Mouse (Mus musculus) heart, adult 2 months (tissue): Measurements from ENCODE around the gene Tpd52l1. TPM values are rescaled to one million over a fixed set of nuclear protein-coding genes. Genes with fewer than 3 reads are reported as not detected.

Experiments
- DNase-seq, 2 experiments: peaks; one replicate each; pipeline ENCODE4 v3.0.0; 2021
- H3K27ac ChIP-seq: fragments of 200-600 bp; 2 replicates; pipeline ENCODE4 v1.8.1; 2022
- H3K27me3 ChIP-seq: fragments of 200-500 bp; 2 replicates; pipeline ENCODE4 v1.6.1; 2012; ENCODE audit warnings: mild to moderate bottlenecking, low read length, inconsistent platforms, mixed read lengths; ENCODE audit not compliant: control insufficient read depth, insufficient read depth
- H3K36me3 ChIP-seq: fragments of 200-500 bp; 2 replicates; pipeline ENCODE4 v1.6.1; 2012; ENCODE audit warnings: low read length, inconsistent platforms; ENCODE audit not compliant: control insufficient read depth, insufficient read depth
- H3K4me1 ChIP-seq: fragments of 200-500 bp; 2 replicates; pipeline ENCODE4 v1.6.1; 2011; ENCODE audit warnings: low read length; ENCODE audit not compliant: control insufficient read depth, insufficient read depth
- H3K4me3 ChIP-seq: fragments of 200-600 bp; 2 replicates; pipeline ENCODE4 v1.8.1; 2022
- H3K79me2 ChIP-seq: fragments of 200-500 bp; replicated peaks from 2 replicates; pipeline ENCODE4 v1.6.1; 2012; ENCODE audit warnings: mild to moderate bottlenecking, inconsistent platforms, low read length, moderate library complexity, mixed read lengths; ENCODE audit not compliant: control insufficient read depth, insufficient read depth
- H3K9ac ChIP-seq: fragments of 200-500 bp; 2 replicates; pipeline ENCODE4 v1.6.1; 2012; ENCODE audit warnings: low read depth, mild to moderate bottlenecking, control low read depth, inconsistent platforms, low read length, mixed read lengths
- CTCF ChIP-seq: fragments of 200-600 bp; IDR thresholded peaks from 2 replicates; pipeline ENCODE4 v1.8.1; 2022; ENCODE audit warnings: antibody characterized with exemption, mild to moderate bottlenecking, moderate library complexity
- EP300 ChIP-seq: fragments of 200-500 bp; IDR thresholded peaks from 2 replicates; pipeline ENCODE4 v1.6.1; 2011; ENCODE audit warnings: low read depth, low read length, control low read depth; ENCODE audit not compliant: insufficient read depth
- POLR2A ChIP-seq: fragments of 200-500 bp; IDR thresholded peaks from 2 replicates; pipeline ENCODE4 v1.6.1; 2011; ENCODE audit warnings: mild to moderate bottlenecking, low read depth, low read length, control low read depth; ENCODE audit not compliant: insufficient read depth
- WGBS: fragments of 180-500 bp; shearing (Covaris S2); methylation state at CpG from one replicate; pipeline ENCODE4 v1.1.7; 2018; 5-methylcytosine and 5-hydroxymethylcytosine counted together
- intact Hi-C: fragments of 180-260 bp; cut with DNase I; formaldehyde crosslinking; loops from one replicate; pipeline ENCODE4 v1.15.1; 2025
- polyA plus RNA-seq: library from polyadenylated mRNA; depleted of rRNA; stranded (reverse); fragments of >200 nt; gene quantifications from 2 replicates; pipeline ENCODE4 v1.2.3, GENCODE M21; 2012
- total RNA-seq, 2 experiments: library from RNA; stranded (reverse); gene quantifications; 2 replicates each; pipeline ENCODE4 v1.2.3; 2021

Tpd52l1 gene
- total and polyA plus RNA-seq, 3 experiments, result 5.1 to 7.4 (median 5.6) TPM

- Histone ChIP-seq H3K36me3 (no peaks in the 10 kb centered on the region), H3K27me3 (no peaks in the 10 kb centered on the region), H3K4me3 (no peak overlapping the region), H3K27ac (no peak overlapping the region), H3K9ac (no peak overlapping the region), H3K79me2 (no peaks in the 10 kb centered on the region), H3K4me1 (no peaks in the 10 kb centered on the region)
- intact Hi-C loops, result no loop called here
- no peak for DNase-seq
- TF ChIP-seq CTCF, result no peak
- TF ChIP-seq POLR2A, result no peak
- no peak for TF ChIP-seq EP300
- WGBS, result 82% methylated on average over 7 of the region's 7 CpGs
These were observed 90.8 kb downstream of the Tpd52l1 start for GRCm38 (mm10) chr10:31354886-31355461.

- Histone ChIP-seq H3K27ac (no peak overlapping the region), H3K4me1 (no peaks in the 10 kb centered on the region), H3K27me3 (no peaks in the 10 kb centered on the region), H3K36me3 (no peaks in the 10 kb centered on the region), H3K9ac (no peak overlapping the region), H3K79me2 (no peaks in the 10 kb centered on the region), H3K4me3 (no peak overlapping the region)
- intact Hi-C loops, result no loop called here
- WGBS, result 81% methylated on average over 2 of the region's 2 CpGs
- no peak for DNase-seq
- TF ChIP-seq POLR2A, result no peak
- no peak for TF ChIP-seq CTCF
- TF ChIP-seq EP300, result no peak
These were observed 91.6 kb downstream of the Tpd52l1 start for GRCm38 (mm10) chr10:31354141-31354540.

GRCm38 (mm10) chr10:31352845-31353427, 92.8 kb downstream of the Tpd52l1 start:
- H3K79me2 ChIP-seq, result no peaks in the 10 kb centered on the region
- H3K4me1 ChIP-seq, result no peaks in the 10 kb centered on the region

GRCm38 (mm10) chr10:31351056-31351455, 94.7 kb downstream of the Tpd52l1 start:
- no peaks in the 10 kb centered on the region for H3K79me2 ChIP-seq
- no peaks in the 10 kb centered on the region for H3K36me3 ChIP-seq
- no peak overlapping the region for H3K9ac ChIP-seq
- DNase-seq, result no peak
- intact Hi-C loops, result no loop called here
- no peak for TF ChIP-seq CTCF
- TF ChIP-seq POLR2A, result no peak
- TF ChIP-seq EP300, result no peak
- 67% methylated on average over 2 of the region's 2 CpGs for WGBS
- no peaks in the 10 kb centered on the region for H3K27me3 ChIP-seq
- H3K27ac ChIP-seq, result no peak overlapping the region
- no peaks in the 10 kb centered on the region for H3K4me1 ChIP-seq
- no peak overlapping the region for H3K4me3 ChIP-seq

More at GRCm38 (mm10) chr10:31352845-31353427, 92.8 kb downstream of the Tpd52l1 start:
- DNase-seq, result no peak
- 98% methylated on average over 1 of the region's 1 CpGs for WGBS
- TF ChIP-seq CTCF (no peak), EP300 (no peak), POLR2A (no peak)
- Histone ChIP-seq H3K27me3 (no peaks in the 10 kb centered on the region), H3K27ac (no peak overlapping the region), H3K9ac (no peak overlapping the region), H3K36me3 (no peaks in the 10 kb centered on the region), H3K4me3 (no peak overlapping the region)
- intact Hi-C loops, result no loop called here

- intact Hi-C loops, result no loop called here
- DNase-seq, result no peak
- WGBS, result 66% methylated on average over 8 of the region's 8 CpGs
These were observed 99.4 kb downstream of the Tpd52l1 start for GRCm38 (mm10) chr10:31346401-31346800.

GRCm38 (mm10) chr10:31336432-31336831, 109.3 kb downstream of the Tpd52l1 start:
- H3K27ac ChIP-seq, result no peak overlapping the region
- intact Hi-C loops, result no loop called here
- H3K4me1 ChIP-seq, result no peaks in the 10 kb centered on the region
- no peaks in the 10 kb centered on the region for H3K79me2 ChIP-seq
- no peak overlapping the region for H3K9ac ChIP-seq
- no peaks in the 10 kb centered on the region for H3K27me3 ChIP-seq
- no peaks in the 10 kb centered on the region for H3K36me3 ChIP-seq
- H3K4me3 ChIP-seq, result no peak overlapping the region
- 76% methylated on average over 5 of the region's 5 CpGs for WGBS
- DNase-seq, result no peak
- TF ChIP-seq CTCF (no peak), EP300 (no peak), POLR2A (no peak)

More at GRCm38 (mm10) chr10:31346401-31346800, 99.4 kb downstream of the Tpd52l1 start:
- no peak overlapping the region for H3K9ac ChIP-seq
- H3K27ac ChIP-seq, result no peak overlapping the region
- no peaks in the 10 kb centered on the region for H3K4me1 ChIP-seq
- no peaks in the 10 kb centered on the region for H3K79me2 ChIP-seq
- H3K4me3 ChIP-seq, result no peak overlapping the region
- no peaks in the 10 kb centered on the region for H3K27me3 ChIP-seq
- H3K36me3 ChIP-seq, result no peaks in the 10 kb centered on the region
- TF ChIP-seq POLR2A (no peak), EP300 (no peak), CTCF (no peak)
